Mouse (Mus musculus) thymus, adult 2 months (tissue): ENCODE data around the gene Secisbp2l. TPM values are rescaled to one million over a fixed set of nuclear protein-coding genes. Genes with fewer than 3 reads are reported as not detected.

Experiments used
- DNase-seq: peaks from one replicate; pipeline ENCODE4 v3.0.0; 2021
- H3K27ac ChIP-seq: fragments of 200-500 bp; 2 replicates; pipeline ENCODE4 v1.5.1; 2012; ENCODE audit warnings: low read length, control low read depth; ENCODE audit not compliant: control insufficient read depth, insufficient read depth
- H3K27me3 ChIP-seq: fragments of 200-500 bp; 2 replicates; pipeline ENCODE4 v1.6.1; 2012; ENCODE audit warnings: mild to moderate bottlenecking, low read length, moderate library complexity, mixed read lengths; ENCODE audit not compliant: control insufficient read depth, insufficient read depth
- H3K36me3 ChIP-seq: fragments of 200-500 bp; 2 replicates; pipeline ENCODE4 v1.6.1; 2012; ENCODE audit warnings: mild to moderate bottlenecking, low read length, moderate library complexity; ENCODE audit not compliant: control insufficient read depth, insufficient read depth
- H3K4me1 ChIP-seq: fragments of 200-500 bp; replicated peaks from 2 replicates; pipeline ENCODE4 v1.6.1; 2012; ENCODE audit warnings: low read length; ENCODE audit not compliant: control insufficient read depth, insufficient read depth
- H3K4me3 ChIP-seq: fragments of 200-500 bp; 2 replicates; pipeline ENCODE4 v1.5.1; 2012; ENCODE audit warnings: mild to moderate bottlenecking, low read length, control low read depth, moderate library complexity; ENCODE audit not compliant: control insufficient read depth, insufficient read depth
- CTCF ChIP-seq: fragments of 200-500 bp; IDR thresholded peaks from 2 replicates; pipeline ENCODE4 v1.5.1; 2012; ENCODE audit warnings: mild to moderate bottlenecking, control low read depth, low read length, moderate library complexity, borderline replicate concordance; ENCODE audit not compliant: control insufficient read depth, poor library complexity, insufficient read depth; ENCODE audit errors: extremely low read depth
- POLR2A ChIP-seq: fragments of 200-500 bp; IDR thresholded peaks from 2 replicates; pipeline ENCODE4 v1.6.1; 2012; ENCODE audit warnings: mild to moderate bottlenecking, low read length, control low read depth, moderate library complexity; ENCODE audit not compliant: control insufficient read depth, poor library complexity, insufficient read depth; ENCODE audit errors: extremely low read depth
- WGBS: fragments of 180-500 bp; shearing (Covaris S2); methylation state at CpG from one replicate; pipeline ENCODE4 v1.1.7; 2018; 5-methylcytosine and 5-hydroxymethylcytosine counted together
- polyA plus RNA-seq: library from polyadenylated mRNA; depleted of rRNA; stranded (reverse); fragments of >200 nt; gene quantifications from 2 replicates; pipeline ENCODE4 v1.2.3, GENCODE M21; 2012; rRNA removed

Gene Secisbp2l
- polyA plus RNA-seq, 1 experiment: 16.8 TPM

- TF ChIP-seq POLR2A (no peak), CTCF (no peak)
- WGBS: 96% methylated on average over 12 of the region's 12 CpGs
- H3K27ac ChIP-seq: no peak overlapping the region
- DNase-seq: no peak
- no peak overlapping the region for H3K4me3 ChIP-seq
- H3K27me3 ChIP-seq: no peaks in the 10 kb centered on the region
- H3K4me1 ChIP-seq: peaks cover 8% of the 10 kb centered on the region
- no peaks in the 10 kb centered on the region for H3K36me3 ChIP-seq
Measured at GRCm38 (mm10) chr2:125704907-125705631, 77.6 kb downstream of the Secisbp2l start.

- Histone ChIP-seq H3K27ac (no peak overlapping the region), H3K4me1 (peaks cover 8% of the 10 kb centered on the region), H3K4me3 (no peak overlapping the region), H3K36me3 (no peaks in the 10 kb centered on the region), H3K27me3 (no peaks in the 10 kb centered on the region)
- 96% methylated on average over 2 of the region's 2 CpGs for WGBS
- DNase-seq: no peak
- TF ChIP-seq POLR2A: no peak
- TF ChIP-seq CTCF: no peak
Measured at GRCm38 (mm10) chr2:125702851-125703250, 79.8 kb downstream of the Secisbp2l start.

GRCm38 (mm10) chr2:125701606-125702005, 81.1 kb downstream of the Secisbp2l start:
- Histone ChIP-seq H3K27me3 (no peaks in the 10 kb centered on the region), H3K4me3 (no peak overlapping the region), H3K27ac (no peak overlapping the region), H3K36me3 (no peaks in the 10 kb centered on the region), H3K4me1 (peaks cover 2% of the 10 kb centered on the region; the same call in 1 of the 2 replicates)
- no peak for DNase-seq
- TF ChIP-seq CTCF (no peak), POLR2A (no peak)
- 87% methylated on average over 2 of the region's 2 CpGs for WGBS

GRCm38 (mm10) chr2:125696219-125696618, 86.5 kb downstream of the Secisbp2l start:
- H3K27ac ChIP-seq: no peak overlapping the region
- H3K36me3 ChIP-seq: no peaks in the 10 kb centered on the region
- WGBS: 72% methylated on average over 2 of the region's 2 CpGs
- TF ChIP-seq POLR2A (no peak), CTCF (no peak)
- no peak overlapping the region for H3K4me3 ChIP-seq
- DNase-seq: no peak
- H3K27me3 ChIP-seq: no peaks in the 10 kb centered on the region
- H3K4me1 ChIP-seq: peaks cover 5% of the 10 kb centered on the region

GRCm38 (mm10) chr2:125694798-125695197, 87.9 kb downstream of the Secisbp2l start:
- Histone ChIP-seq H3K27me3 (no peaks in the 10 kb centered on the region), H3K4me3 (no peak overlapping the region), H3K36me3 (no peaks in the 10 kb centered on the region), H3K4me1 (peaks cover 5% of the 10 kb centered on the region), H3K27ac (no peak overlapping the region)
- TF ChIP-seq POLR2A (no peak), CTCF (no peak)
- DNase-seq: no peak
- WGBS: 88% methylated on average over 2 of the region's 2 CpGs

- Histone ChIP-seq H3K27ac (no peak overlapping the region), H3K4me1 (peaks cover 8% of the 10 kb centered on the region), H3K36me3 (no peaks in the 10 kb centered on the region), H3K27me3 (no peaks in the 10 kb centered on the region), H3K4me3 (no peak overlapping the region)
- WGBS: 25% methylated on average over 2 of the region's 2 CpGs
- DNase-seq: no peak
- no peak for TF ChIP-seq CTCF
- no peak for TF ChIP-seq POLR2A
Measured at GRCm38 (mm10) chr2:125692010-125692409, 90.7 kb downstream of the Secisbp2l start.

Other genes starting within 250 kb of the Secisbp2l start
- gene Cep152, start 157.8 kb downstream of the Secisbp2l start, polyA plus RNA-seq: 4.7 and 4.8 TPM in 2 replicates
- 21.7 and 23.4 TPM in 2 replicates for gene Eid1, start 109.8 kb downstream of the Secisbp2l start, polyA plus RNA-seq
- 0.57 and 0.66 TPM in 2 replicates for gene Shc4, start 58.7 kb downstream of the Secisbp2l start, polyA plus RNA-seq
- gene Galk2, start 76.2 kb upstream of the Secisbp2l start, polyA plus RNA-seq: 18.5 and 19.0 TPM in 2 replicates
- gene Cops2, start 76.3 kb upstream of the Secisbp2l start, polyA plus RNA-seq: 6.4 and 7.1 TPM in 2 replicates